Mouse (Mus musculus) midbrain, embryonic 16.5 days (tissue): ENCODE results near the gene Ppp4r2. TPM values are rescaled to one million over a fixed set of nuclear protein-coding genes. Genes with fewer than 3 reads are reported as not detected.

ENCODE experiments used
- ATAC-seq: fragments of 200-750 bp; cut with Nextera tagmentation; 2 replicates; pipeline ENCODE4 v1.8.0; 2017; ENCODE audit warnings: moderate TSS enrichment
- H3K27ac ChIP-seq: fragments of 300-500 bp; sonication (generic); 2 replicates; pipeline ENCODE4 v1.5.1; 2014; ENCODE audit warnings: mild to moderate bottlenecking, low read length, mixed read lengths
- H3K27me3 ChIP-seq: fragments of 300-500 bp; sonication (generic); 2 replicates; pipeline ENCODE4 v1.6.1; 2014; ENCODE audit warnings: low read depth, low read length, mixed read lengths; ENCODE audit not compliant: control insufficient read depth, insufficient read depth
- H3K36me3 ChIP-seq: fragments of 300-500 bp; sonication (generic); 2 replicates; pipeline ENCODE4 v1.6.1; 2014; ENCODE audit warnings: mild to moderate bottlenecking, low read length, moderate library complexity, mixed read lengths; ENCODE audit not compliant: control insufficient read depth, insufficient read depth
- H3K4me1 ChIP-seq: fragments of 300-500 bp; sonication (generic); 2 replicates; pipeline ENCODE4 v1.6.1; 2014; ENCODE audit warnings: mild to moderate bottlenecking, low read length, mixed read lengths; ENCODE audit not compliant: control insufficient read depth, insufficient read depth
- H3K4me2 ChIP-seq: fragments of 300-500 bp; sonication (generic); 2 replicates; pipeline ENCODE4 v1.6.1; 2014; ENCODE audit warnings: mild to moderate bottlenecking, low read length, mixed read lengths
- H3K4me3 ChIP-seq: fragments of 300-500 bp; sonication (generic); 2 replicates; pipeline ENCODE4 v1.5.1; 2014; ENCODE audit warnings: low read depth, mild to moderate bottlenecking, low read length, moderate library complexity, mixed read lengths
- H3K9ac ChIP-seq: fragments of 300-500 bp; sonication (generic); 2 replicates; pipeline ENCODE4 v1.6.1; 2014; ENCODE audit warnings: low read depth, low read length, mixed read lengths
- H3K9me3 ChIP-seq: fragments of 300-500 bp; sonication (generic); replicated peaks from 2 replicates; pipeline ENCODE4 v1.6.1; 2014; ENCODE audit warnings: mild to moderate bottlenecking, low read length, mixed read lengths; ENCODE audit not compliant: control insufficient read depth, poor library complexity, severe bottlenecking
- WGBS: fragments of 180-500 bp; shearing (Covaris S2); extraction: QIAGEN DNeasy Blood & Tissue Kit; methylation state at CpG from one replicate; pipeline ENCODE4 v1.1.7; 2014; 5-methylcytosine and 5-hydroxymethylcytosine counted together
- polyA plus RNA-seq: library from polyadenylated mRNA; unstranded; fragments of >200 nt; fragmentation: Nextera tagmentation; extraction: Ambion mirVana; gene quantifications from 2 replicates; pipeline ENCODE4 v1.2.1, GENCODE M21; 2015

Gene Ppp4r2
- polyA plus RNA-seq, 1 experiment from 2014 or later, result 16.2 TPM

GRCm38 (mm10) chr6:100802381-100803083 is 30.9 kb upstream of the Ppp4r2 start:
- H3K27me3 ChIP-seq, result no peaks in the 10 kb centered on the region
- H3K36me3 ChIP-seq, result no peaks in the 10 kb centered on the region
- no peak overlapping the region for H3K4me3 ChIP-seq
- ATAC-seq, result no peak
- no peak overlapping the region for H3K9ac ChIP-seq
- no peaks in the 10 kb centered on the region for H3K4me1 ChIP-seq
- 86% methylated on average over 13 of the region's 13 CpGs for WGBS
- no peak overlapping the region for H3K27ac ChIP-seq
- H3K9me3 ChIP-seq, result no peaks in the 10 kb centered on the region
- H3K4me2 ChIP-seq, result no peak overlapping the region

GRCm38 (mm10) chr6:100803250-100803649 is 30.2 kb upstream of the Ppp4r2 start:
- Histone ChIP-seq H3K36me3 (no peaks in the 10 kb centered on the region), H3K9me3 (no peaks in the 10 kb centered on the region), H3K27ac (no peak overlapping the region), H3K4me2 (no peak overlapping the region), H3K4me3 (no peak overlapping the region), H3K4me1 (no peaks in the 10 kb centered on the region), H3K9ac (no peak overlapping the region), H3K27me3 (no peaks in the 10 kb centered on the region)
- 94% methylated on average over 3 of the region's 3 CpGs for WGBS
- ATAC-seq, result no peak

- no peak for ATAC-seq
- whole genome bisulfite sequencing, result 96% methylated on average over 9 of the region's 9 CpGs
- H3K27me3 ChIP-seq, result no peaks in the 10 kb centered on the region
Observed at GRCm38 (mm10) chr6:100807187-100807586, 26.2 kb upstream of the Ppp4r2 start.

GRCm38 (mm10) chr6:100807746-100808145 is 25.7 kb upstream of the Ppp4r2 start:
- H3K9me3 ChIP-seq, result no peaks in the 10 kb centered on the region
- ATAC-seq, result no peak
- H3K4me2 ChIP-seq, result no peak overlapping the region
- H3K4me1 ChIP-seq, result no peaks in the 10 kb centered on the region
- 52% methylated on average over 1 of the region's 1 CpGs for WGBS
- no peaks in the 10 kb centered on the region for H3K36me3 ChIP-seq
- no peaks in the 10 kb centered on the region for H3K27me3 ChIP-seq
- H3K4me3 ChIP-seq, result no peak overlapping the region
- H3K27ac ChIP-seq, result no peak overlapping the region
- H3K9ac ChIP-seq, result no peak overlapping the region

More at GRCm38 (mm10) chr6:100807187-100807586, 26.2 kb upstream of the Ppp4r2 start:
- H3K4me2 ChIP-seq, result no peak overlapping the region
- H3K4me1 ChIP-seq, result no peaks in the 10 kb centered on the region
- no peak overlapping the region for H3K9ac ChIP-seq
- H3K4me3 ChIP-seq, result no peak overlapping the region
- no peaks in the 10 kb centered on the region for H3K9me3 ChIP-seq
- no peaks in the 10 kb centered on the region for H3K36me3 ChIP-seq
- H3K27ac ChIP-seq, result no peak overlapping the region

- ATAC-seq, result no peak
- H3K36me3 ChIP-seq, result no peaks in the 10 kb centered on the region
- no peak overlapping the region for H3K4me2 ChIP-seq
- no peaks in the 10 kb centered on the region for H3K4me1 ChIP-seq
- no peak overlapping the region for H3K9ac ChIP-seq
- H3K27me3 ChIP-seq, result no peaks in the 10 kb centered on the region
- WGBS, result 89% methylated on average over 6 of the region's 6 CpGs
- H3K4me3 ChIP-seq, result no peak overlapping the region
- H3K27ac ChIP-seq, result no peak overlapping the region
- no peaks in the 10 kb centered on the region for H3K9me3 ChIP-seq
Observed at GRCm38 (mm10) chr6:100808221-100808778, 25.1 kb upstream of the Ppp4r2 start.

- H3K4me3 ChIP-seq, result no peak overlapping the region
- H3K27ac ChIP-seq, result no peak overlapping the region
- WGBS, result 93% methylated on average over 4 of the region's 4 CpGs
- no peaks in the 10 kb centered on the region for H3K9me3 ChIP-seq
- H3K27me3 ChIP-seq, result no peaks in the 10 kb centered on the region
- H3K9ac ChIP-seq, result no peak overlapping the region
- no peak for ATAC-seq
- no peak overlapping the region for H3K4me2 ChIP-seq
- no peaks in the 10 kb centered on the region for H3K4me1 ChIP-seq
- H3K36me3 ChIP-seq, result no peaks in the 10 kb centered on the region
Observed at GRCm38 (mm10) chr6:100810117-100810516, 23.3 kb upstream of the Ppp4r2 start.

- Histone ChIP-seq H3K27ac (no peak overlapping the region), H3K36me3 (no peaks in the 10 kb centered on the region), H3K9ac (no peak overlapping the region), H3K4me2 (no peak overlapping the region), H3K4me3 (no peak overlapping the region), H3K9me3 (no peaks in the 10 kb centered on the region), H3K4me1 (no peaks in the 10 kb centered on the region), H3K27me3 (no peaks in the 10 kb centered on the region)
- no peak for ATAC-seq
- 73% methylated on average over 3 of the region's 3 CpGs for WGBS
Observed at GRCm38 (mm10) chr6:100811731-100812130, 21.7 kb upstream of the Ppp4r2 start.

- Histone ChIP-seq H3K9ac (no peak overlapping the region), H3K4me2 (no peak overlapping the region), H3K4me1 (no peaks in the 10 kb centered on the region), H3K9me3 (no peaks in the 10 kb centered on the region), H3K27ac (no peak overlapping the region), H3K4me3 (no peak overlapping the region), H3K27me3 (no peaks in the 10 kb centered on the region), H3K36me3 (no peaks in the 10 kb centered on the region)
- no peak for ATAC-seq
- WGBS, result 84% methylated on average over 2 of the region's 2 CpGs
Observed at GRCm38 (mm10) chr6:100821367-100821766, 12.1 kb upstream of the Ppp4r2 start.

GRCm38 (mm10) chr6:100823356-100823755 is 10.1 kb upstream of the Ppp4r2 start:
- no peaks in the 10 kb centered on the region for H3K4me1 ChIP-seq
- no peaks in the 10 kb centered on the region for H3K27me3 ChIP-seq
- ATAC-seq, result no peak
- H3K4me3 ChIP-seq, result no peak overlapping the region
- no peaks in the 10 kb centered on the region for H3K36me3 ChIP-seq
- no peak overlapping the region for H3K4me2 ChIP-seq
- H3K9ac ChIP-seq, result no peak overlapping the region
- no peaks in the 10 kb centered on the region for H3K9me3 ChIP-seq
- H3K27ac ChIP-seq, result no peak overlapping the region
- 86% methylated on average over 1 of the region's 1 CpGs for WGBS
